Mouse (Mus musculus): ENCODE measurements at regions not wholly inside any gene's neighbourhood (a gene's known extent, or its start where the extent isn't known, plus 50 kb on each side); places are given as distances from the start of the nearest gene placed in this dataset.

GRCm38 (mm10) chr1:105434631-105435403 is 78.3 kb upstream of the Rnf152 start:
- TF ChIP-seq TCF12 (IDR thresholded peaks at IDR 0.05; ENCODE audit: low read depth, low read length) (no peak), ZNF384 (IDR thresholded peaks at IDR 0.05; ENCODE audit: low read depth, low read length) (peak; percentile 54), NELFE (IDR thresholded peaks at IDR 0.05; ENCODE audit: low read depth, low read length) (no peak)
- Histone ChIP-seq H3K4me1 (ENCODE audit: control insufficient read depth in 1 of 2, insufficient read depth in 2 of 2, low read length in 2 of 2) (peaks cover 0 to 9% of the 10 kb centered on the region in 2 experiments; a peak in 2 of 4 replicates), H3K4me3 (ENCODE audit: control insufficient read depth in 1 of 2, insufficient read depth in 1 of 2, low read depth in 2 of 2, low read length in 2 of 2) (no peak overlapping the region), H3K27ac (ENCODE audit: control insufficient read depth, low read depth, low read length) (no peak overlapping the region), H3K9ac (ENCODE audit: control insufficient read depth, low read depth, low read length, poor library complexity, severe bottlenecking) (no peak overlapping the region), H3K79me2 (ENCODE audit: control insufficient read depth, insufficient read depth, low read length, poor library complexity) (no peaks in the 10 kb centered on the region), H3K9me3 (replicated peaks; ENCODE audit: insufficient read depth, low read length) (no peaks in the 10 kb centered on the region), H3K27me3 (ENCODE audit: control insufficient read depth in 1 of 2, insufficient read depth in 2 of 2, low read length in 2 of 2) (no peaks in the 10 kb centered on the region), H3K36me3 (ENCODE audit: control insufficient read depth in 1 of 2, insufficient read depth in 2 of 2, low read length in 2 of 2) (no peaks in the 10 kb centered on the region; a peak in 1 of 4 replicates)
- DNase-seq (ENCODE audit: low read depth, low spot score), result peak; percentile 33

- H3K4me3 ChIP-seq (ENCODE audit: control insufficient read depth in 1 of 2, insufficient read depth in 1 of 2, low read depth in 2 of 2, low read length in 2 of 2), result no peak overlapping the region
- DNase-seq (ENCODE audit: low read depth, low spot score), result no peak
- peaks cover 0 to 9% of the 10 kb centered on the region in 2 experiments; a peak in 2 of 4 replicates for H3K4me1 ChIP-seq (ENCODE audit: control insufficient read depth in 1 of 2, insufficient read depth in 2 of 2, low read length in 2 of 2)
- H3K27me3 ChIP-seq (ENCODE audit: control insufficient read depth in 1 of 2, insufficient read depth in 2 of 2, low read length in 2 of 2), result no peaks in the 10 kb centered on the region
- TF ChIP-seq BHLHE40 (IDR thresholded peaks at IDR 0.05; ENCODE audit: borderline replicate concordance, low read depth, low read length) (no peak), EP300 (IDR thresholded peaks at IDR 0.05; ENCODE audit: low read depth in 1 of 2, low read length in 2 of 2) (no peak), RCOR1 (IDR thresholded peaks at IDR 0.05; ENCODE audit: low read depth, low read length) (no peak), MAFK (IDR thresholded peaks at IDR 0.05; ENCODE audit: borderline replicate concordance, low read depth, low read length) (no peak), POLR2AphosphoS2 (IDR thresholded peaks at IDR 0.05; ENCODE audit: low read length) (no peak), ZC3H11A (IDR thresholded peaks at IDR 0.05; ENCODE audit: low read depth, low read length) (no peak), ETS1 (IDR thresholded peaks at IDR 0.05; ENCODE audit: low read depth, low read length) (no peak), USF1 (IDR thresholded peaks at IDR 0.05; ENCODE audit: low read depth, low read length) (no peak), SIN3A (IDR thresholded peaks at IDR 0.05; ENCODE audit: low read length) (no peak), NELFE (IDR thresholded peaks at IDR 0.05; ENCODE audit: low read depth, low read length) (no peak), CHD1 (IDR thresholded peaks at IDR 0.05; ENCODE audit: low read depth, low read length) (no peak), NRF1 (IDR thresholded peaks at IDR 0.05; ENCODE audit: insufficient read depth, low read depth, low read length, poor library complexity, severe bottlenecking) (no peak), MYB (IDR thresholded peaks at IDR 0.05; ENCODE audit: low read depth, low read length) (no peak), CHD2 (IDR thresholded peaks at IDR 0.05; ENCODE audit: low read length) (no peak), TCF12 (IDR thresholded peaks at IDR 0.05; ENCODE audit: low read depth, low read length) (no peak), TBP (IDR thresholded peaks at IDR 0.05; ENCODE audit: low read depth, low read length) (no peak), UBTF (IDR thresholded peaks at IDR 0.05; ENCODE audit: borderline replicate concordance, insufficient read depth, low read depth, low read length) (no peak), GABPA (IDR thresholded peaks at IDR 0.05; ENCODE audit: low read depth, low read length) (no peak)
- H3K9ac ChIP-seq (ENCODE audit: control insufficient read depth, low read depth, low read length, poor library complexity, severe bottlenecking), result no peak overlapping the region
- no peaks in the 10 kb centered on the region for H3K9me3 ChIP-seq (replicated peaks; ENCODE audit: insufficient read depth, low read length)
- H3K27ac ChIP-seq (ENCODE audit: control insufficient read depth, low read depth, low read length), result no peak overlapping the region
- H3K79me2 ChIP-seq (ENCODE audit: control insufficient read depth, insufficient read depth, low read length, poor library complexity), result no peaks in the 10 kb centered on the region
- H3K36me3 ChIP-seq (ENCODE audit: control insufficient read depth in 1 of 2, insufficient read depth in 2 of 2, low read length in 2 of 2), result no peaks in the 10 kb centered on the region; a peak in 1 of 4 replicates
These were observed 77.4 kb upstream of the Rnf152 start for GRCm38 (mm10) chr1:105433949-105434348.

Measured in MEL (cell line).